Mouse (Mus musculus) left cerebral cortex, adult 8-10 months (tissue): ENCODE results near the gene Vps51. TPM values are rescaled to one million over a fixed set of nuclear protein-coding genes. Genes with fewer than 3 reads are reported as not detected.
"Not testable (repeated sequence)": the region's sequence is repeated elsewhere in the genome, so short reads cannot be mapped to it uniquely, and the experiment has no call there.

Experiments
- DNase-seq, 2 experiments: peaks; one replicate each; pipeline ENCODE4 v3.0.0; 2022; ENCODE audit warnings: low spot score in 2 of 2
- total RNA-seq, 4 experiments: library from RNA; stranded (reverse); gene quantifications; 2 replicates each; pipeline ENCODE4 v1.2.4; 2022

Gene Vps51
- total RNA-seq, 4 experiments from 2014 or later, result 79.4 to 88.4 (median 84.3) TPM

DNA sequence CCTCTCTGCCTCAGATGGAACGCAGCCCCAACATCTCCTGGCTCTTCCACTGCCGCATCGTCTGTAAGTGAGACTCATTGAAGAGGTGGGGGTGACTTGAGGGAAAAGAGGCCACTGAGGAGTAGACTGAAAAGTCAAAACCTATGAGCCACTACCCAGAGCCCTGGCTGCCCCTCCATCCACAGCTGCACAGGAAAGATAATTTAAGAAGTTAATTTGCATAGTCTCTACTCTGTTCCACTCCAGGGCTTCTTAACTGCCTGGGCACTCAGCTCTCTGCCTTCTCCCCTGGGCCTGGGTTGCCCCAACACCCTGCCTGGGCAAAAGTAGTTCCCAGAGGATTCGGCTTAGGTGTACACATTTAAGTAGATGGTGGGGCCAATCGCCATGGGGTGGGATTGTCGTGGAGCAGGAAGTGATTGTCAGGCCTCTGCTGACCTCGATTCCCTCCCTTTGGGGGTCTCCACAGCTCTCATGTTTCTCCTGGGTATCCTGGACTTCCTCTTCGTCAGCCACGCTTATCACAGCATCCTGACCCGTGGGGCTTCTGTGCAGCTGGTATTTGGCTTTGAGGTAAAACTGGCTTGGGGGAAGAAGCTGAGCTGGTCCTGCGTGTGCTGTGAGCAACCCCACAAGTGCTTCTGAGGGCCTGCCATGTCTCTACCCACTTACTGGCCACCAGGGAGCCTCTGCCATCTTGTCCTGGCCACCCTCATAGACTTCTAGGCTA lies 28.2 kb downstream of the Vps51 start:
- no peak for DNase-seq

DNA sequence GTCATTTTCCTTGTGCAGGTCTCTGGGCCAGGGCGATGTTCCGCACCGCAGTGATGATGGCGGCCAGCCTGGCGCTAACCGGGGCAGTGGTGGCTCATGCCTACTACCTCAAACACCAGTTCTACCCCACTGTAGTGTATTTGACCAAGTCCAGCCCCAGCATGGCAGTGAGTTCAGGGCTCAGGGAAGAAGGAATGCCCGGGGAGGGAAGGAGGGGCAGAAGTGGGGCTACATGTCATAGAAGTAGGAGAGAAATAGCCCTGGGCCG lies 29.2 kb downstream of the Vps51 start:
- no peak for DNase-seq

DNA sequence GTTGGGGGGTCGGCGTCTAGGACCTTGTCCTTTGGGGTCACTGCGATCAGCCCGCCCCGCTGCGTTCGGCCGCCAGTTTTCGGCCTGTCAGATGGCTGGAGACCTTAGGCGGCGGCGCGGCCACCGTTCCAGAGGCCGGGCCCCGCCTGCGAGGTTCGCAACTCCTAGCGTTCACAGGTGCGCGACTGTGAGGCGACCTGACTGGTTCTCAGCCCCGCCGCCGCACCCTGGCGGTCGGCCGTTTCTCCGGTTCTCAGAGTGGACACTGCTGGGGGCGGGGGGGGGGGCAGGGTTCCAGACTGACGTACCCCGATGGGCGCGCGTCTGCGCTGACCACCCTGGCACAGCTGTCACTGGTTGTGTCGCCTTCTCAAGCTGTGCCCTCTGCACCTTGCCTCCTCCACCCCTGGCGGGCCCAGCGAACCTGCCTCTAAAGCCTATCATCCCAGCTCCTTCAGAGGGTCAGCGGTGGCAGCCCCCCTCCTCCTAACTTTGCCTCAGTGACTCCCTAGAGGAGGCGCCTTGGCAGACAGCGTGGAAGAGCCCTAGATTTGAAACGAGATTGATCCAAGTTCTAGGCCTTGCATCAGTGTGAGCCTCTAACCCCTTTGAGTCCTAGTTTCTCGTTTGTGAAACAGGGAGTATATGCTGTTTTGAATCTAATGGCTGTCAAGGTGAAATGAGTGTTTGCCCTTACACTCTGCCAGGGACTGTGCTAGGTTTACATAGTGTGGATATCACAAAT lies 29.7 kb downstream of the Vps51 start:
- no peak for DNase-seq

DNA sequence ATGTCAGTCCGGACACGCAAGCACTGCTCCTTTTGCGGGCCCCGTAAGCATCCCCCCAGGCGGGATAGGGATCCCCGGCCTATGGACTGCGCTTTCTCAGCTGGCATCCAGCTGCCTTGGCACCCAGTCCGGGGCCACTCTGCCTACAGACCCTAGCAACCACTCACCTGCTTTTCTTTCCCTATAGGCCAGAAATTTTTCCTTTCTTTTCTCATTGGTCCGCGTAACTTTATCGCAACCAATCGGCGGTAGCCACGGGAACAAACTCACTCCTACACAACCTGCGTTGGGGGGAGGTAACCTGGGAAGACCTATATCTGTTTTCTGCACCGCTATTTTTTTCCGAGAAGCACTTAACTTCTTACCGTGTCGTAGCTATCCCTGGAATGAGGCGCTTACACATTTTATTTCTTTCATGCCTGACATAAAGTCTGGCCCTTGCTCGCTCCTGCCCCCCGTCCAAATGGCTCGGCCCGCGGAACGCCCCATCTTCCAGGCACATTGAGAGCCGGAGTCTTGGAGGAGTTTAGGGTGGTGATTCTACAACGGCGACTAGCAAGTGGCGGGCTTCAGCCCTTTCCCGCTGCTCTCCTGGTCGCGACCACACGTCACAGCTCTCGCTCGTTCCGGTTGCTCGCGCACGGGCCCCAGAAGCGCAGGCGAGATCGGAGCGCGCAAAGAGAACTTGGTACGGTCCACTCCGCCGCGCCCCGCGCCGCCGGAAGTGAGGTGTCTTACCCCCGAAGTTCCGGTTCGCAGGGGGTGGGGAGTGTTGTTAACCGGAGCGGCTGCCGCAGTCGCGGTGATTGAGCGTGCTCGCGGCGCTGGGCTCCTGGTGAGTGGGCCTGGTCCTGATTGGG lies 30.5 kb downstream of the Vps51 start, which contains the start of gene Syvn1:
Gene Syvn1, plus strand, starts transcription at position 283 of the 860 bp plus-strand sequence.
- peak; percentile 87 to 92 for DNase-seq

DNA sequence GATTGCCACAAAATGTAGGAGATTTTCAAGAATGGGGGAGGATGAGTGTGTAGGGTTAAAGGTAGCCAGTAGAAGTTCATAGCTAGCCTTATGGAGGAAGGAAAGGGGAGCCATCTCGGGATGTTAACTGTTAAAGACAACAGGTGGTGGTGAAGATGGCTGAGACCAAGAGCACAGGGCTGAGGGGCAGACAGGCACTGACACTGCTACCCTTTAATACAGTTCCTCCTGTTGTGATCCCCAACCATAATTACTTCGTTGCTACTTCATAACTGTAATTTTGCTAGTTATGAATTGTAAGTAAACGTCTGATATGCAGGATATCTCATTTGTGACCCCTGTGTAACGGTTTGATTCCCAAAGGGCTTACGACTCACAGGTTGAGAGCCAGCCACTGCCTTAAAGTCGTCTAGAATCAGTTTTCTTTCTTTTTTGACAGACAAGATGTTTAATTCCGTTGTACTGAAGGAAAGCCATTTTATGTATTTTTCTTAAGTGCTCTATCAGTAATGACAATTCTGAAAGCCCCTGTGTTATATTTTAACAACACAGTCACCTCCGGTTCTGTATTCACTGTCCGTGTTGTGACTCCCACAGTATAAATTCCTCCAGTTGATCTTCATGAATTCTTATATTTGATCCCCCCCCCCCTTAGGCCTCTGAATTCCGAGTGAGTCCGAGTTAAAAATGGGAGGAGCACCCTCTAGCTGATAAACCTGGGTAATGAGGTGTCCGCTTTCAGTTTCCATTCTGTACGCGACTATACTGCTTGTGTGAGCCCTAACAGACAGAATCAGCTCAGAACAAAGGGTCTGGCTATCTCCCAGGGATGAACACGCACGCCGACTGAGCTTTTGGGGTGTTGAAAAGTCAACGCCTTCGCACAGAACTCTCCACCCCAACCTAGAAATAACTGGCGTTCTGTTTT lies 31.4 kb downstream of the Vps51 start:
- DNase-seq, result no peak

DNA sequence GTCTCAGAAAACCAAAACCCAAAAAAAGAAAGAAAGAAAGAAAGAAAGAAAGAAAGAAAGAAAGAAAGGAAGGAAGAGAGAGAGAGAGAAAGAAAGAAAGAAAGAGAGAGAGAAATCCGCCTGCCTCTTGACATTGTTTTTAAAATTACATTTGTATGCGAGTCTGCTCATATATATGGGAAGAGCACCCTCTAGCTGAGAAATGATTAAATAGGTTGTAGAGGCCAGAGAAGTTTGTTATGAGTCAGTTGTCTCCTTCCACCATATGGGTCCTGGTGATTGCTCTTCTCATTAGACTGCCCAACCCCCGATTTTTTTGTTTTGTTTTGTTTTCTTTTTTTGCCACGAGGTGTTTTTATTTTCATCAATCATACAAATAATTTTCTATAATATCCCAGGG lies 32.9 kb downstream of the Vps51 start:
- not testable (repeated sequence) for DNase-seq

DNA sequence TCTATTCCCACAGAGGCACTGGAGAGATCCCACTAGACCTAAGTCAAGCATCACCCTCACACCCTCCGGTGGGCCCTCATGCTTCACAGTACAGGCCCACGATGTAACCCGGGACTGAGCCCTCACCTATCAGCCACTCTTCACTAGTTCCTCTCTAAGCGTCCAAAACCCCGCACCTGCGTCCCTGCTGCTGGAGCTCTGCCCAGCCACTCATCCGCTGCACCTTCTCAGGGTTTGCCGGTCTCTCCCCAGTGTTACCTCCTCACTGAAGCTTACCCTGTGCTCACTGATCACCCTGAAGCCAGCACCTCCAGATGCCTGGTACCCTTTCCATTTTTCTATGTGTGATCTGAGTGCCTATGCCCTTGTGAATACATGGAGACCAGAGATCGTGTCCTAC lies 34.7 kb downstream of the Vps51 start:
- DNase-seq, result no peak

DNA sequence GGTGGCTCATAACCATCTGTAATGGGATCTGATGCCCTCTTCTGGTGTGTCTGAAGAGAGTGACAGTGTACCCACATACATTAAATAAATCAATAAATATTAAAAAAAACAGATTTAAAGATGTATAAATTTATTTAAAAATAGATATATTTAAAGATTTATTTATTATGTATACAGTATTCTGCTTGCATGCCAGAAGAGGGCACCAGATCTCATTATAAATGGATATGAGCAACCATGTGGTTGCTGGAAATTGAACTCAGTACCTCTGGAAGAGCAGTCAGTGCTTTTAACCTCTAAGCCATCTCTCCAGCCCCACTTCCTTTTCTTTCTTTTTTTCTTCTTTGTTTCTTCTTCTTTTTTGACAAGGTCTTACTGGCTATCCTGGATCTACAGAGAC lies 37.0 kb downstream of the Vps51 start:
- no peak for DNase-seq

DNA sequence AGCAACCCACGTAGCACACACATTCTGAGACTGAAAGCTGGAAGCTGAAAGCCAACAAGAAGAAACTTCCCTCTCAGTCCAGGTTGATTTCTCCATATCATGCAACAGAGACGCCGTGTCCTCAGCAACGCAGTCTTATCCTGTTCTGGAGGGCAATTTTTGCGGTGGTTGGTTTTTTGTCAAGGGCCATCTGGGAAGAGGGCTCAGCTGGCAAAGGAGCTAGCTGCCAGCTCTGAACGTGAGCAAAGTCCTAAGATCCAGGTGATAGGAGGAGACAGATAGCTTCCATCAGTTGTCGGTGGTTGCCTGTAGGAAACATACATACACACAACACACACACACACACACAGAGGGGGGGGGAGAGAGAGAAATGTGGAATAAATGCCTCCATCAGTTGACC lies 38.7 kb downstream of the Vps51 start:
- DNase-seq, result no peak

DNA sequence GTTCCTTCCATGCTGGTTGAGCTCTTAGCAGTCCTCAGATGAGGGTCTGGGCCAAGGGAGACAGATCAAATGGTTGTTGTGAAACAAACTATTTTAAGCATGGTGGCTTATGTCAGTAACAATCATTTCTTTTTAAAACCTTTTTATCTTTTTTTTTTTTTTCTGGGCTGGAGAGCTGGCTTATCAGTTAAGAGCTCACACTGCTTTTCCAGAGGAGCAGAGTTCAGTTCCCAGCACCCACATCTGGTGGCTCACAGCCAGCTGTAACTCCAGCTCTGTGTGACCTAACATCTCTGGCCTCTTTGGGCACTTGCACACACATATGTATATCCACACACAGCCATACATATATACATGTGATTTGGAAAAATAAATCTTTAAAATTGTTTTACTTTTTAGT lies 39.3 kb downstream of the Vps51 start:
- DNase-seq, result no peak

DNA sequence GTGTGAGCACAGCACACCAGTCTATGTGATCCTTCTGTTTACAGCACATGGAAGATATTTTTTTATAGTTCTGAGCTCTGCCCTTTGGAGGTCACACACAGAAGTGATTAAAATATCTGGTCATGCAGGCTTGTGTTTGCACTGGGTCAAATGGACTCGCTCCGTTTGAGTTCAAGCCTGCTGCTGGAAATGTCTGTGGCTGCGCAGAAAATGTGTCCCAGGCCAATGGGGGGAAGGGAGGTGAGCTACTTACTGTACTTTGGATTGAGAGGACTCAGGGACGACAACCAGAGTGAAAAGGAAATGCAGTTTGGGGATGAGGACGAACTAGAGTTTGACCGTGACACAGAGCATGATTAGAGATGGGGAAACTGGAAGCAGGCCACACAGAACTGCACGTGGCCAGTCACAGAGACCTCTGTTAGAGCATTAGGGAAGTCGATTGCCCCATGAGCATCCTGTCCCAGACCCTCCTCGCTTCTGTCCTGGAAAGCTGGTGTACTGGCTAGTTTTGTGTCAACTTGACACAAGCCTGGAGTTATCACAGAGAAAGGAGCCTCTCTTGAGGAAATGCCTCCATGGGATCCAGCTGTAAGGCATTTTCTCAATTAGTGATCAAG lies 41.0 kb downstream of the Vps51 start:
- no peak for DNase-seq

DNA sequence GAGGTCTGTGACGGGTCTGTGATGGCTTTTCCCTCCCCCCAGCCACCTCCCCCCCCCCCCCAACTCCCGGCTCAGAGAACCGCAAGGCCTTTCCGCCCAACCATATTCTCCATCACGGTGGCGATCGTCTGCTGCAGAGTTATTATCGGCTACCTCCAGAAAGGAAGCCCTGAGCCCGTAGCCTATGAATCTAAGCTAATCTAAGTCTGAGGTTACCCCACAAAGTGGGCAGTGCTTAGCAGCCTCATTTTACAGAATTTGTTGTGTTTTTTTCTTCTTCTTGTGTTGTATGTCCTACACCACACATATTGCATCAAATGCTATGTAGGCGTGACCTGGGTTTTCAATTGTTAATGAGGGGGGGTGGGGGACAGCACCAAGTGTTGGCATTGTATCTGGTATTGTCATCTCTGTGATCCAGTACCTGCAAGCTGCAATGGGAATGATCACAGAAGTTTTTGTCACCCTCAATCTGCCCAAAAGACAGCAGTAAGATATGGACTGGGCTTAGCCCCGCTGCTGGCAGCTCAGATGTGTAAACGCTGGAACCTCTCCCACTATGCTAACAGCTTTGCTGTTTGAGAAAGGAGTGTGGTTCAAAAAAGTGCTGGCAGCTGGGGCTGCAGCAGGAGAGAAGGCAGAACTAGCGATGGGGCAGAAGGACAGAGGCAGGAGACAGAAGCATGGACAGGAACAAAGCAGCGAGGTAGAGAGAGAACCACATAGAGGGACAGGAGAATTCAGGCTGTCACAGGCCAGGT lies 46.3 kb downstream of the Vps51 start:
- DNase-seq, result no peak

DNA sequence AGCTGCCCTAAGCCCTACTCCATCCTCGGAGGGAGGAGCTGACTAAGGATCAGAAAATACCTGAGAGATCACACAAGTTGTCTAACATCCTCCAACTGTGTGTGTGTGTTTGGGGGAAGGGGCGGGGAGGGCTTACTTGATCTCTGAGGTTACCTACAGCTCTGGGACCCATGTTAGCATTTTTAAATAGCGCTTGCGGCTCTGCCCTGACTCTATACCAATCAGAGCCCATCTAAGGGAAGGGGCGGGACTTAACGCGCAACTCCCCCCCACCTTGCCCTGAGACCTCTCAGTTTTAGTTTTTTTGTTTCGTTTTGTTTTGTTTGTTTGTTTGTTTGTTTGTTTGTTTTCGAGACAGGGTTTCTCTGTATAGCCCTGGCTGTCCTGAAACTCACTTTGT lies 47.6 kb downstream of the Vps51 start:
- DNase-seq, result no peak

DNA sequence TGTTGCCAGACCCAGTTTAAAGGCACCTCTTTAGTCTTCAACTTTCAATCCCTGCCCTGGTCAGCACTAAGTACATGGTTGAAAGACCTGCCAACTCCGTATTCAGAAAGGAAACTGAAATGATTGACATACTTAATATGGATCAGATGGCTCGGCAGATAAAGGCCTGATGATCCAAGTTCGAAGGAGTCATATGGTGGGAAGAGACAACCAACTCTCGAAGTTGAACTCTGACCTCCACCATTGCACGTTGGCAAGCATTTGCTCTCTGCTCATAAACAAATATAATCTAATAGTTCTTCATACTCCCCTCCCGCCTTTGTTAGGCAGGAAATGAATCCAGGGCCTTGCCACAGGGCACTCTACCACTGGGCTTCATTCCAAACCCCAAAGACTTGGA lies 48.0 kb downstream of the Vps51 start:
- no peak for DNase-seq

DNA sequence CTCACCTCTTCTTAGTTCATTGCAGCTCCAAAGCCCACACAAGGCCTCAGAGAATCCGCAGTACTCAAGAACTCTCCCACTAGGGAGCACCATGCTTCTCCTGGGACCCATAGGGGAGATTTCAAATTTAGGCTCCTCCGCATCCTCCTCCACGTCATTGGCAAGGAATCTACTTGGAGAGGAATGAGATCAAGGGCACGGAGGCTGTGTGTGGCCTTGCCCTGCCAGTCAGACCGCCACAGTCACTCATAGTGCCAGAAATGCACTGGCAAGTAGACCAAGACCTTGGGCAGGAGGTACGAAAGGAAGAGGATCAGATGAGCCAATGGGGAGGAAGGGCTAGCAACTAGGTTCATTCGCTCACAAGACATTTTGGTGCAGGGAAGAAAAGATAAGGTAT lies 53.1 kb downstream of the Vps51 start:
- no peak for DNase-seq

DNA sequence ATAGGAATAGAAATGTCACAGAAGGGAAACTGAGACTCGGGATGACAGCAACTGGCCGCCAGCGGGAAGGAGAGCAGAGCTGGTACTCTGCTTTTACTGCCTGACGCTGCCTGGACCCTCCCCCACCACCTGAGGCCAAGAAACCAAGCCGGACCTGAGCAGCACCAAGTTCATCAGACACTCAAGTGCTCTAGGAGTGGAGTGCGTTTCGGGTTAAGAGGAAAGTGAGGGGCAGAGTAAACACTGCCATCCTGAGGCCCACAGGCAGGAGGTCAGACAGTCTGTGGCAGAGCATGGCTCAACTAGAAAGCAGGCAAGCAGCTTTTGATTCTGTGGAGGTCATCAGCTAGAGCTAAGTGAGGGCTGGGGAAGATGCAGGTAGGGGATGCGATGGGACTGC lies 54.0 kb downstream of the Vps51 start:
- DNase-seq, result no peak

DNA sequence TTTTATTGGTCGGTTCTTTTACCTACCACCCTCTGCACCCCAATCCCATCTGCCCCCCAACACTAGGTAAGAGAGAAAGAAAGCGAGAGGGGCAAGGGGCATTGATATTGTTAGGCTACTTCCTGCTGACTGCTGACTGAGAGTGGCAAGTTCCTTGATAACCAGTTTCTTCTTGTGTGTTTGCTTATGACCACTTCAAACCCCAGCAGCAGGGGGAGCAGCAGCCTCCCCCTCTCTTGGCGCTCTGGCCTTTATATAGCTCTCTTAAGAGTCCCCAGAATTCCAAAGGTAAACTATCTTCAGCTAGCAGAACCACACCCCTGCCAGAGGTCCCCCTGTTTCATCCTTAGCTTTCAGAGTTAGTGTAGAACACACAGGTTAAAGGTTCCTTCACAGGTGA lies 56.8 kb downstream of the Vps51 start:
- DNase-seq, result no peak

DNA sequence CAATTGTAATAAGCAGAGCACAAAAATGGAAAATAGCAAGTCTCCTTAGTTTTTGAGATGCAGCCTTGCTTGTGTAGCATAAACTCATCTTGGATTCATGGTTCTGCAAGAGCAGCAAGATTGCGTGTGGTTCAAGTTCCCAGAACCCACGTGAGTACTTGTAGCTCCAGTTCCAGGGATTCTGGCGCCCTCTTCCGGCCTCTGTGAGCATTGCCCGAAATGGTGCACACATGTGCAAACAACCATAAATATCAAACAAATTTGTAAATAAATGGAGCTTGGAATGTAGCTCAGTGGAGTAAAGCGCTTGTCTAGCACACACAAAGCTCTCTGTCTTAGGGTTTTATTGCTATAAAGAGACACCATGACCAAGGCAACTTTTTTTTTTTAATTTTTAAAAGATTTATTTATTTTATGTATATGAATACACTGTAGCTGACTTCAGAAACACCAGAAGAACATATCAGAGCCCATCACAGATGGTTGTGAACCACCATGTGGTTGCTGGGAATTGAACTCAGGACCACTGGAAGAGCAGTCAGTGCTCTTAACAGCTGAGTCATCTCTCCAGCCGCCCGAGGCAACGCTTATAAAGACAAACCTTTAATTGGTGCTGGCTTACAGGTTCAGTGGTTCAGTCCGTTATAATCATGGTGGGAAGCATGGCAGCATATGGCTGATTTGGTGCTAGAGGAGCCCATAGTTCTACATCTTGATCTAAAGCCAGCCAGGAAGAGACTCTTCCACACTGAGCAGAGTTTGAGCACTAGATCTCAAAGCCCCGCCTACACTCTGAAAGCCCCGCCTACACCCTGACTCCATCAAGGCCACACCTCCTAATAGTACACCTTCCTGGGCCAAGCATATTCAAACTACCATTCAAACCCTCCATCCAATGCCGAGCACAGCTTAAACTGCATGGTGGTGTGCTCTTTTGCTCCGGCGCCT lies 58.6 kb downstream of the Vps51 start:
- DNase-seq, result peak; percentile 72 to 84
